ENCODE assay signal across 1 mouse cellular context in the genomic region with DNA sequence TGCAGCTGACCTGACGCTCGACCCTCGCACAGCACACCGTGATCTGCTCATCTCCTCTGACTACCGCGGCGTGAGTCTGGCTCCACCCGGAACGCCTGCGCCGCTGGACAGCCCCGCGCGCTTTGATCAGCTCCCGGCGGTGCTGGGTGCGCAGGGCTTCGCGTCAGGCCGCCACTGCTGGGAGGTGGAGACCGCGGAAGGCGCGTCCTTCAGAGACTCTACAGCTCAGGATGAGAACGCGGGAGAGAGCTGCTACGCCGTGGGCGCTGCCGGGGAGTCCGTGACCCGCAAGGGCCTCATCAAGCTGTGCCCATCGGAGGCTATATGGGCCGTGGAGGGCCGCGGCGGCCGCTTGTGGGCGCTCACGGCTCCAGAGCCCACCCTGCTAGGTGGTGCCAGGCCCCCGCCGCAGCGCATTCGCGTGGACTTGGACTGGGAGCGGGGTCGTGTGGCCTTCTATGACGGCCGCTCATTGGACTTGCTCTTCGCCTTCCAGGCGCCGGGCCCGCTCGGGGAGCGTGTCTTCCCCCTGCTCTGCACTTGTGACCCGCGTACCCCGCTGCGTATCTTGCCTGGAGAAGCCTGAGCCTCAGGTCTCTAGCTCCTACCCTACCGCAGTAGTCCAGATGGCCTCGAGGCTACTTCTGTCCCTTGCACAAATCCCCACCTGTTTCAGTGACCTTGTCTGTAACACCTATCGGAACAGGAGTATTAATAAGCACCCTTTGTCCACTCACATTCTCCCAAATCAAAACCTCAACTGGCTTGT.
TF ChIP-seq lines count a peak whose summit lies in the region.

No protein-coding gene starts in this region.

TF ChIP-seq in ES-E14, 5 proteins besides CTCF, POLR2A, EP300 and RAD21:
- TF ChIP-seq ZC3H11A (IDR thresholded peaks at IDR 0.05; ENCODE audit: borderline replicate concordance, low read depth, low read length) (no peak), HCFC1 (IDR thresholded peaks at IDR 0.05; ENCODE audit: borderline replicate concordance, insufficient read depth, low read length) (no peak), CHD2 (IDR thresholded peaks at IDR 0.05; ENCODE audit: low read depth, low read length) (no peak), MAFK (IDR thresholded peaks at IDR 0.05; ENCODE audit: insufficient read depth, low read depth, low read length) (no peak), ZNF384 (IDR thresholded peaks at IDR 0.05; ENCODE audit: low read depth, low read length) (no peak)
